Mouse (Mus musculus) kidney, postnatal 0 days (tissue): ENCODE data around the gene C77080. TPM values are rescaled to one million over a fixed set of nuclear protein-coding genes. Genes with fewer than 3 reads are reported as not detected.

ENCODE experiments used
- ATAC-seq: fragments of 200-750 bp; cut with Nextera tagmentation; replicated peaks from 2 replicates; pipeline ENCODE4 v1.8.0; 2017; ENCODE audit warnings: low read depth, moderate number of reproducible peaks, moderate TSS enrichment, moderate library complexity; ENCODE audit not compliant: low FRiP score
- DNase-seq: peaks from one replicate; pipeline ENCODE4 v3.0.0-alpha.2; 2016; ENCODE audit warnings: low spot score
- H3K27ac ChIP-seq: fragments of 300-500 bp; sonication (generic); 2 replicates; pipeline ENCODE4 v1.5.1; 2014; ENCODE audit warnings: mild to moderate bottlenecking
- H3K27me3 ChIP-seq: fragments of 300-500 bp; sonication (generic); 2 replicates; pipeline ENCODE4 v1.6.1; 2014; ENCODE audit warnings: low read length, mixed read lengths; ENCODE audit not compliant: insufficient read depth
- H3K36me3 ChIP-seq: fragments of 300-500 bp; sonication (generic); 2 replicates; pipeline ENCODE4 v1.6.1; 2014; ENCODE audit warnings: low read length, mixed read lengths; ENCODE audit not compliant: insufficient read depth
- H3K4me1 ChIP-seq: fragments of 300-500 bp; sonication (generic); replicated peaks from 2 replicates; pipeline ENCODE4 v1.6.1; 2014; ENCODE audit warnings: antibody characterized with exemption, low read length, mixed read lengths; ENCODE audit not compliant: insufficient read depth
- H3K4me2 ChIP-seq: fragments of 300-500 bp; sonication (generic); 2 replicates; pipeline ENCODE4 v1.6.1; 2014; ENCODE audit warnings: mild to moderate bottlenecking, low read length, moderate library complexity, mixed read lengths
- H3K4me3 ChIP-seq: fragments of 300-500 bp; sonication (generic); replicated peaks from 2 replicates; pipeline ENCODE4 v1.5.1; 2014; ENCODE audit warnings: low read depth, low read length
- H3K9ac ChIP-seq: fragments of 300-500 bp; sonication (generic); 2 replicates; pipeline ENCODE4 v1.6.1; 2014; ENCODE audit warnings: low read depth, low read length
- H3K9me3 ChIP-seq: fragments of 300-500 bp; sonication (generic); replicated peaks from 2 replicates; pipeline ENCODE4 v1.6.1; 2016; ENCODE audit warnings: low read length, inconsistent platforms, mixed read lengths
- CTCF ChIP-seq: IDR thresholded peaks from 2 replicates; pipeline ENCODE4 v1.5.1; 2016; ENCODE audit warnings: antibody characterized with exemption, low read depth, mild to moderate bottlenecking, moderate library complexity
- WGBS: fragments of 180-500 bp; shearing (Covaris S2); extraction: QIAGEN DNeasy Blood & Tissue Kit; methylation state at CpG from one replicate; pipeline ENCODE4 v1.1.7; 2014; 5-methylcytosine and 5-hydroxymethylcytosine counted together
- polyA plus RNA-seq: library from polyadenylated mRNA; unstranded; fragments of >200 nt; fragmentation: Nextera tagmentation; extraction: Ambion mirVana; gene quantifications from 2 replicates; pipeline ENCODE4 v1.2.1, GENCODE M21; 2015

Gene C77080
- polyA plus RNA-seq: 9.8 and 11.3 TPM in 2 replicates

- Histone ChIP-seq H3K27ac (no peak within 1 kb of the TSS), H3K4me3 (no peak within 1 kb of the TSS), H3K36me3 (no peaks in the 10 kb centered on the region), H3K4me1 (peaks cover 13% of the 10 kb centered on the region), H3K27me3 (no peaks in the 10 kb centered on the region), H3K9ac (no peak within 1 kb of the TSS), H3K4me2 (no peak within 1 kb of the TSS), H3K9me3 (no peaks in the 10 kb centered on the region)
- no peak for TF ChIP-seq CTCF
- no peak for ATAC-seq
- no peak for DNase-seq
- 22% methylated on average over 3 of the region's 4 CpGs for WGBS
Observed at GRCm38 (mm10) chr4:129261196-129261595, at the start of gene C77080. Gene C77080 (minus strand): TSS chr4:129261404.

GRCm38 (mm10) chr4:129307936-129308335, 46.7 kb upstream of the C77080 start:
- Histone ChIP-seq H3K36me3 (peaks cover 33% of the 10 kb centered on the region), H3K9me3 (no peaks in the 10 kb centered on the region), H3K9ac (no peak overlapping the region), H3K4me2 (no peak overlapping the region), H3K27ac (no peak overlapping the region), H3K27me3 (no peaks in the 10 kb centered on the region), H3K4me3 (no peak overlapping the region), H3K4me1 (no peaks in the 10 kb centered on the region)
- ATAC-seq (no peak), DNase-seq (no peak)
- TF ChIP-seq CTCF: no peak
- WGBS: 98% methylated on average over 1 of the region's 1 CpGs

- Histone ChIP-seq H3K9me3 (no peaks in the 10 kb centered on the region), H3K36me3 (peaks cover 27% of the 10 kb centered on the region), H3K4me3 (no peak overlapping the region), H3K9ac (no peak overlapping the region), H3K4me1 (no peaks in the 10 kb centered on the region), H3K27me3 (no peaks in the 10 kb centered on the region), H3K27ac (no peak overlapping the region), H3K4me2 (no peak overlapping the region)
- 54% methylated on average over 1 of the region's 1 CpGs for WGBS
- DNase-seq (no peak), ATAC-seq (0 out of 2 replicates have a peak, but pooled peaks have one; percentile 44)
- no peak for TF ChIP-seq CTCF
Observed at GRCm38 (mm10) chr4:129304306-129304705, 43.1 kb upstream of the C77080 start.

GRCm38 (mm10) chr4:129303816-129304215, 42.6 kb upstream of the C77080 start:
- Histone ChIP-seq H3K4me2 (no peak overlapping the region), H3K4me1 (no peaks in the 10 kb centered on the region), H3K9ac (no peak overlapping the region), H3K36me3 (peaks cover 26% of the 10 kb centered on the region), H3K27ac (no peak overlapping the region), H3K27me3 (no peaks in the 10 kb centered on the region), H3K9me3 (no peaks in the 10 kb centered on the region), H3K4me3 (no peak overlapping the region)
- 79% methylated on average over 9 of the region's 9 CpGs for WGBS
- TF ChIP-seq CTCF: no peak
- ATAC-seq: peak; percentile 45
- DNase-seq: no peak

GRCm38 (mm10) chr4:129303401-129303800, 42.2 kb upstream of the C77080 start:
- Histone ChIP-seq H3K27me3 (no peaks in the 10 kb centered on the region), H3K27ac (no peak overlapping the region), H3K9ac (no peak overlapping the region), H3K4me3 (no peak overlapping the region), H3K9me3 (no peaks in the 10 kb centered on the region), H3K36me3 (peaks cover 21% of the 10 kb centered on the region), H3K4me1 (no peaks in the 10 kb centered on the region), H3K4me2 (no peak overlapping the region)
- 43% methylated on average over 5 of the region's 5 CpGs for WGBS
- peak; percentile 35; the same call in 1 of the 2 replicates for ATAC-seq
- TF ChIP-seq CTCF: no peak
- peak; percentile 39 for DNase-seq

GRCm38 (mm10) chr4:129299121-129299520, 37.9 kb upstream of the C77080 start:
- H3K27ac ChIP-seq: no peak overlapping the region
- H3K27me3 ChIP-seq: no peaks in the 10 kb centered on the region
- no peak for ATAC-seq
- no peak overlapping the region for H3K9ac ChIP-seq
- no peaks in the 10 kb centered on the region for H3K4me1 ChIP-seq
- WGBS: 34% methylated on average over 10 of the region's 10 CpGs
- H3K36me3 ChIP-seq: no peaks in the 10 kb centered on the region
- no peak overlapping the region for H3K4me2 ChIP-seq
- H3K9me3 ChIP-seq: no peaks in the 10 kb centered on the region
- TF ChIP-seq CTCF: no peak
- no peak overlapping the region for H3K4me3 ChIP-seq
- no peak for DNase-seq

GRCm38 (mm10) chr4:129297724-129298123, 36.5 kb upstream of the C77080 start:
- DNase-seq: no peak
- Histone ChIP-seq H3K4me3 (no peak overlapping the region), H3K27me3 (no peaks in the 10 kb centered on the region), H3K36me3 (no peaks in the 10 kb centered on the region), H3K4me2 (no peak overlapping the region), H3K4me1 (peaks cover 5% of the 10 kb centered on the region; the same call in 1 of the 2 replicates), H3K9ac (no peak overlapping the region), H3K9me3 (no peaks in the 10 kb centered on the region), H3K27ac (no peak overlapping the region)
- WGBS: 84% methylated on average over 4 of the region's 4 CpGs
- ATAC-seq: no peak
- no peak for TF ChIP-seq CTCF
